Mouse (Mus musculus): ENCODE results near the gene Klc3.

Gene Klc3

DNA sequence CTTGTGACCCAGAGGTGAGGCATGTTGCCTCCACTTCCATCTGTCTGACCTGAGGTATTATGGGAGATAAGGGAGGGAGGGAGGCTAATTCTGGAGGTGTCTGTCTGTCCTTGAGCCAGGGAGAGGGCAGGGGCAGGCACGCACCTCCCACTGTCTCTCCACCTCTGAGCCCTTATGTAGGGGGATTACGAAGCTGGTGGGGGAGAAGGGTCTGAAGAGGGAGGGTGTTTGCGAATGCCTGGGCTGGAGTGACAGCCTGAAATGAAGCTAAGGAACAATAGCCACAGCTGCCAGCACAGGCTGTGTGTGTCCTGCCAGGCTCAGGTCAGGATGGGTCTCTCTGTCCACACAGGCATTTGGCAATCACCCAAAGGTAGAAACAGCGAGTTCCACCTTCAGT is 41.6 kb downstream of the Klc3 start:
- DNase-seq (ENCODE audit: inconsistent age in 2 of 2, low spot score in 1 of 2): peak in 1 of 2 experiments; percentile 36

DNA sequence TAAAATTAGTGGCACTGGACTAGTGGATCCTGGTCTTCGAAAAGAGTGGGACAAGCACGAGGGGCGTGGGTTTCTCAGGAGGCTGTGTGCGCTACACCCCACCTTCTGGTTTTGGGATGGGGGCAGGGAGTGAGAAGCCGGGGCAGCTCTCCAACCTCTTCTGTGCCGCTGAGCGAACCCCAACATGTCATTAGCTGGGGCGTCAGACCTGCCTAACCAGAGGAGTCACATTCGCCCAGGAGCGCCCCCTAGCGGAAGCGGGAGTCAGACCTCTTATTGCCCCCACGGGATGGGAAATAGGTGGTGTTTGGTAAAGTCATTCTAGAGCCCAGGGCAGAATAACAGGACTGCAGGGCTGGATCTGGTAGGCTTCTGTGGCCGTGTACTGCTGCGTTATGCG is 42.2 kb downstream of the Klc3 start:
- DNase-seq (ENCODE audit: inconsistent age in 2 of 2, low spot score in 1 of 2): peak; percentile 81 to 92

DNA sequence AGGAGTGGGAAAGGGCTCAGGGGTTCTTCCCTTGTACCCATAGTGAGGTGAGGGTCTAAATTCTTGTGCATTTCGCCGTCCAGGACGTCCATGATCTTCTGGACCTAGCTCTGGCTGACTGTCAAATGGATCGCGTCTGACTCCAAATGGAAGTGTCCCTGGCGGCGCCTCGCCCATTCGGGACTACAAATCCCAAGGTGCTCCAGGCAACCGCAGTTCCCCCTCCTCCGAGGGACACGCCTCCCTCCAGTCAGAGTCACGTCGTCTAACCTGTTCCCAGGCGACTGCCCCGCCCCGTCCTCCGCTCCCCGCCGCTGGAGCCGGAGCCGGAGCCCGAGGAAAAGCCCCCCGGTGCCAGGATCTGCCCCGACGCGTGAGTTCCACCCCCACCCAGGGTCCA is 43.0 kb downstream of the Klc3 start:
- DNase-seq (ENCODE audit: inconsistent age in 2 of 2, low spot score in 1 of 2): peak; percentile 95 to 97

DNA sequence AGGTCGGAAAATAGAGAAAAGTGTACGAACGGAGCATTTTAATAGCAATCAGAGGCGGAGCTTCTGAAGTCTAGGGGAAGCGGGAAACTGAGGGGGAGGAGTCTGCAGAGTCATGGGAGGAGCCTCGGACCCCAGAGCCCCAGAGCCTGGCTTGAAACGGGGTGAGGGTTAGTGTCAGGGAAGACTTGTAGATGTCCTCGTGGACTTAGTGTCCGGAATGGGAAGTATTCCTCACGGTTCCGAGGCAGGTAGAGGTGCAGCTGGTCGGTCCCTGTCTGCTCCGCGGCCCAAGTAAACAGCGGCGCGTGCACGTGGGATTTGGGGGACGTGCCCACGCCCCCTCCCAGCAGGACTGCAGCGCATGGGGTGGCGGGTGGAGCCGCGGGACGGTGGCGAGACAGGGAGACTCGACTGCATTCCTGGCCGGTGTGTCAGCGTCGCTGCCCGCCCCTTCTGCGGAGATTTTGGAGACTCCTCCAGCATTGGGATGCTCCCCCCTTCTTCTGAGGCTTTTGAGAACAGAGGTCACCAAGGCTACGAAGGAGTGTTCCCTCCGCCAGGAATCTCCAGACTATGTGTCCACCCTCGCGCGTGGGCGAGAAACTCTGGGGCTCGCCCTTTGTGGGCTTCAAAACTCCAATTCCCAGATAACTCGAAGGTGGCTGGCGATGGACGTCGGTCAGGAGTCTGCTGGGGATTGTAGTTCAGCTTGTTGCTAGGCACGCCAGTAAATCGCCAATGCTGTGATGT is 43.8 kb downstream of the Klc3 start:
- DNase-seq (ENCODE audit: inconsistent age in 2 of 2, low spot score in 1 of 2): peak; percentile 88 to 95

DNA sequence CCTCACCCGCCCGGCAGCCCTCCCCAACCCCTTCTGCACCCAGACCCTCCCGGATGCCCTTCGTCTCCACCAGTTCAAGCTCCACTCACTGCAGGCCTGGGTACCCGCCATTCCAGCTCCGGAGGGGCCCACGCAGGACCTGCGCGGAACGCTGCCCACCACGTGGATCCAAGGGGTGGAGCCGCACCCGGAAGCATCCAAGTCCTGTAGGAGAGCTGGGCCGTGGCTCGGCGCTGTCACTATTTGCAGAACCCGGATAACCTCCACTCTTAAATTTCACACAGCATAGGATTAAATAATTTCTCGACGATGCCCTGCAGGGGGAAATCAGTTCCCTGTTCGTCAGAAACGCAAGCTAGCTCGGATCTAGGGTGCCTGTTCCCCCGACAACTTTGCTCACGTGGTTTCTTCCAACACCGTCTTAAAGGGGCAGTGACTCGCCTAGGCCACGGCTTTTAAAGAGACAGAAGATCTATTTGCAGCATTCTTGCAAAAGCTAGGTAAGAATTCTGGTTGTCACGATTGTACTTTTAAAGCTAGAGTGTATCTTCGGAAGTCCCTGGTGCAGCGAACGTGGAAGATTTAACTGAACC is 44.5 kb downstream of the Klc3 start, which contains the start of the genes Cd3eap and Ppp1r13l:
Gene Cd3eap, minus strand, starts transcription at position 185 of the 593 bp plus-strand sequence.
Gene Ppp1r13l, plus strand, starts transcription at position 451 of the 593 bp plus-strand sequence.
- DNase-seq (ENCODE audit: inconsistent age in 2 of 2, low spot score in 1 of 2): peak; percentile 91 to 97

DNA sequence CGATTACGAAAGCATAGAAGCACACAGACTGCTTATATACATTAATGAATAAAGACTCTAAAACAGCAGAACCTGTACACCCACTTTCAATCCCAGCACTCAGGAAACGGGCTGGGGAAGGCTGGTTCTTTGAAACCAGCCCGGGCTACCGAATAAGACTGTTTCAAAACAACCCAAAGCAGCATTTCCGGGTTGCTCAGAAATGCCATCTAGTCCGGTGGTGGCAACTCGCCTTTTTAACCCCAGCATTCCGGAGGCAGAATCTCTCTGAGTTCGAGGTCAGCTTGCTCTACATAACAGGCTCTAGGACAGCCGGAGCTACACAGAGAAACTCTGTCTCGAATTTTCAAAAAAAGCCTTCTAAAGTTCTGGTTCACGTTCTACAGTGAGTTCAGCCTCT is 45.3 kb downstream of the Klc3 start:
- peak in 1 of 2 experiments; percentile 62 for DNase-seq (ENCODE audit: inconsistent age in 2 of 2, low spot score in 1 of 2)

DNA sequence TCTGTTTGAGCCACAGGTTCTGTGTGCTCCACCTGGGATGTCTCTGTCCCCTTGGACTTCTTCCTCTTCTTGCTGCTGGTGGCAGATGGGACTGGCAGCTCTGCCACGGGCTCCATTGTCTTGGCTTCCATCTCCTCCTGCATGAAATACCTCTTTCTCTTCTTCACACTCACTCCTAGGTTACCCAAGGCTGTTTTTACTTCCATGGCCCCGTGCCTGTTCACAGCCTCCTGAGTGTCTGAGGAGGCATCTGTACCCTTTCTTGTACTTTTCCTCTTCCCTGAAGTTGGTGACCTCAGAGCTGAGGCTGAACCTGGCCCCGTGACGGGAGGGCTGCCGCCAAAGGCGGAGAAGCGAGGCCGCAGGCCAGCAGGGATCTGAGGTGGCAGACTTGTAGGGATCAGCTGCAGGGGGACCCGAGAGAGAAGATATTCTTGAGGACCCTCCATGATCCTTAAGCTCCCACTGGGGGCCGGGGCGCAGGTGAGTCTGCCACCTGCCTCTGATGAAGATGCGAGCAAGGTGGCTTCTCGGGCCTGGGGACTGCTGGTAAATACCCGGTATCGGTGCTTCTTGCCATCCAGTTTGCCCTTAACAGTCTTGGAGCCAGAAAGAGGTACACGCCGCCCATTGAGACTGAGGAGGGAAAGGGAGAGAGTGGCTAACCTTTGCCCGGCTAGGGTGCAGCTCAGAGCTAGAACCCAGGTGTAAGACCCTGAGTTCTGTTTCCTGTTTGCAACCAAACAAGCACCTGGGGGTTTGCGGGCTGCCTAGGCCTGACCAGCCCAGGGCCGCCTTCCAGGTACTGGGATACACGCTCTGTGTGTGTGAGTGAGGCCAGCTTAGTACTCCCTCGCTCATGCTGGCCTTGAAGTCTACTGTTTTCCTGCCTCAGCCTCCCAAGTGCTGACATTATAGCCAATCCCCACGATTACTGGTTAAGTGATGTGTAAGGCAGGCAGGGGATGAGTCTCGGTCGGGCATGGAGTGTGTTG is 46.2 kb downstream of the Klc3 start:
- peak in 1 of 2 experiments; percentile 45 for DNase-seq (ENCODE audit: inconsistent age in 2 of 2, low spot score in 1 of 2)

DNA sequence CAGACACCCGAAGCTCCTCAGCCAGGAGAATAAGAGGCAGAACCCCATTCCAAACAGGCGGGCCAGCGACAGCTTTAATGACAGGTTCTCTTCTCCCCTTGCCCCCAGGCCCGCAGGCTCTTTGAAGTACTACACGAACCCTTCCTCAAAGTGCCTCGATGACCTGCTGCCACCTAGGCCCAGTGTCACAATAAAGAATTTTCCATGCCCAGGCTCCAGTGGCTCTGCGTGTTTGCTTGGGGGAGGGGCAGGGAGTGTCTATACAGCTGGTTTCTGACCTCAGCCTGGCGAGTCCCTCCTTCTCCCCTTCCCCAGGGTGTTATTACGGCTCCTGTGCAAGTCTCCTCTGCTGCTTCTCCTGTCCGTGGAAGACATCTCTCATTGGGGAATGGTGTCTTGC is 47.6 kb downstream of the Klc3 start:
- DNase-seq (ENCODE audit: inconsistent age in 2 of 2, low spot score in 1 of 2): no peak

DNA sequence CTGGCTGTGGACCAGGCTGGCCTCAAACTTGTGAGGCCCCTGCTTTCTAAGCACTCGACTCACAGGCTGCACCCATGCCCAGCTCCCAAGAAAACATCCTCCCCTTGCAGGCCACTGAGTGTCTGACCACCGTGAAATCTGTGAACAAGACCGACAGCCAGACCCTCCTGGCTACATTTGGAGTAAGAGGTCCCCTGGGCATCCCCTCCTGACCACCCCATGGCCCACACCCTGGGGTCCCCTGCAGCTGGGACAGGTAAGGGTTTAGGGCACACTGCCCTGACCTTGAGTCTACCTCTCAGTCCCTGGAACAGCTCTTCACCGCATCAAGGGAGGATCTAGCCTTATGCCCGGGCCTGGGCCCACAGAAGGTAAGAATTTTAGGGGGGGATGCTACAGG is 48.9 kb downstream of the Klc3 start:
- DNase-seq (ENCODE audit: inconsistent age in 2 of 2, low spot score in 1 of 2): no peak

DNA sequence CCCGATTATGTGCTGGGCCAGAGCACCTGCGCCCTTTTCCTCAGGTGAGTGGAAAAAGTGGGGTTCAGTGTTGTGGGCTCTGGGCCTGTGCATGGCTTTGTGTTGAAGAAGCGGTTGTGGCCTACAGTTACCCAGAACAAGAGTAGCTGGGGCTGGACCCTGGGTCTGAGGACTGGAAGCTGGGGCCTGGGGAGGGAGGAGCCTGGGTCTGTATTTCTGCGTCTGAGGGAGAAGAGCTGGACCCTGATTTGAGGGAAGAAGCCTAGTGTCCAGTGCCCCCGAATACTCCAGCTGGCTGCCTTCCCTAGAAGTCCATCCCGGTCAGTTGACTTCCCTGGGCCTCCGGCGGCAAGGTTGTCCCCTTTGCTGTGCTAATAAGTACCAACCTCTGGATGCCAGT is 53.7 kb downstream of the Klc3 start:
- no peak for DNase-seq (ENCODE audit: inconsistent age in 2 of 2, low spot score in 1 of 2)

DNA sequence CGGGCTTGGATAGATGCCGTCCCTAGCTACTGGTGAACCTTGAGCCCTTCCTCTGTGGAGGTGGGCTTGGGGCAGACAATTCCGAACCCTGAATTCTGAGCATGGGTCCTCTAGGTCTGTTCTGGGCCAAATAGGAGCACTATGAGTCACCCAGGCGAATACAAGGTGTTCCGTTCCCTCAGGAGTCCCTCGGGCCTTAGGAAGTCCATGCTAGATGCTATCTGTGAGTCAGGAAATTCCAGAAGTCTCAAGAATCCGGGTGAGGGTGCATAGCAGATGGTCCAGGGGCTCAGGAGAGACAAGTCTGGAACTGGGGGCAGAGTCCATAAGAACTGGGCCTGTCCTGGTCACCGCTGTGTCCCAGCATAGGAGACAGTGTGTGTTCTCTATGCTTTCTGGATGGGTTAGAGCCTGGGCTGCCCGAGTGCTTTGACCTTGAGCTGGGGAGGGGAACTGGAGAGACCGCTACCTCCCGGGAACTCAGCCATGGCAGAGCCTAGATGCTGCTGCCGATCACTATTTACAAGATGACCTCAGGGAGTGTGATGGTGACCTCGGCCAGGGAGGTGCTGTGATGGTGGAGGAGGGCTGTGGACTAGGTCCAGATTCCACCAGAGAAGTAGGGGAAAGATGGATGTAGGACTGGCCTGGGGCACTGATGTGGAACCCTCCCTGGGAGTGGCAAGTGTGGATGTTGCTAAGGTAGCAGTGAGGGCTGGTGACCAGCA is 54.6 kb downstream of the Klc3 start:
- DNase-seq (ENCODE audit: inconsistent age in 2 of 2, low spot score in 1 of 2): no peak

DNA sequence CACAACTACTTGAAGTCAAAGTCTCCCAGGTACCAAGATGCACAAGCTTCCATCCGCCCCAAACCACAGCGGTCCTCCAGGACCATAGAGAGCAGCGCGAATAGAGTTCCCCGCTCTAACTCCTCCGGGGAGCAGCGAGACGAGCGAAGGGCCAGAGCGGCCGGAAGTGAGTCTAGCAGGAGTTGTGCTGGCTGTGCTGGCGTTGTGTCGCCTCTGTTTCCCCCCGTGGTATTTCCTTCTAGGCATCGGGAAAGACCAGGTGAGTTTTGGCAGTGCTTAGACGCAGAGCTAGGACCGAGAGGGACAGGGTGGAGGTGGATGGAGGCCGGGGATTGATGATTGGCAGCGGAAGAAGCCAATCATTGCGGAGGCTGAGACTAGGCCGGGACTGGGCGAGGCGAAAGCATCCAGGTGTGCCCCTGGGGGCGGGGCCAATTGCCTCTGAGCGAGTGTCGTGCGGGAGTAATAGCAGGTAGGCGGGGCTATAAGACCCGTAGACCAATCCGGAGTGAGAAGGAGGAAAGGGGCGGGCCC is 58.9 kb downstream of the Klc3 start:
- peak; percentile 96 to 97 for DNase-seq (ENCODE audit: inconsistent age in 2 of 2, low spot score in 1 of 2)

Data from adrenal gland, adult (tissue).